Mouse (Mus musculus) R1 (cell line): ENCODE data around the gene Supt6.
A peak's percentile ranks its signal among the peaks of the same experiment; 100 is the strongest.

Source experiments
- DNase-seq: peaks from one replicate; pipeline ENCODE4 v3.0.0-alpha.2; 2018; ENCODE audit warnings: low read depth, low spot score

The Supt6 gene

GRCm38 (mm10) chr11:78167257-78167959 lies 78.4 kb downstream of the Supt6 start:
- DNase-seq: no peak

- DNase-seq: peak; percentile 50
Measured at GRCm38 (mm10) chr11:78166640-78167039, 79.1 kb downstream of the Supt6 start.

- DNase-seq: peak; percentile 45
Measured at GRCm38 (mm10) chr11:78166161-78166560, 79.6 kb downstream of the Supt6 start.

GRCm38 (mm10) chr11:78165761-78166109 lies 80.1 kb downstream of the Supt6 start:
- DNase-seq: no peak

- peak; percentile 91 for DNase-seq
Measured at GRCm38 (mm10) chr11:78164924-78165760, 80.6 kb downstream of the Supt6 start, which contains the start of gene Traf4. TSS of gene Traf4 (minus strand) at chr11:78165589.

DNA sequence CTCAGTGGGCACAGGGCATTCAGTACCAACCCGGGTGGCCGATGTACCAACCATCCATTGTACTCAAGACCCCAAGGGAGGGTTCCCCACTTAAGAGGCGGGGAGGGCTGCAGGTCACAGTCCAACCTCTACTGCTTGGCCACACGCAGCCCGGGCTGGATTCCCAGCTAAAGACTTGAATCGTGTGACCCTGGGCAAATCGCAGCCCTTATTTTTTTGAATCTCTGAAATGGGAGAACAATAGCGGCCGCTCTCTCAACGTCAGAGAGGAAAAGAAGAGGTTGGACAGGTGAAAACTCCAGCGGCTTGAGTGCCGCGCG lies 81.2 kb downstream of the Supt6 start:
- DNase-seq: no peak

DNA sequence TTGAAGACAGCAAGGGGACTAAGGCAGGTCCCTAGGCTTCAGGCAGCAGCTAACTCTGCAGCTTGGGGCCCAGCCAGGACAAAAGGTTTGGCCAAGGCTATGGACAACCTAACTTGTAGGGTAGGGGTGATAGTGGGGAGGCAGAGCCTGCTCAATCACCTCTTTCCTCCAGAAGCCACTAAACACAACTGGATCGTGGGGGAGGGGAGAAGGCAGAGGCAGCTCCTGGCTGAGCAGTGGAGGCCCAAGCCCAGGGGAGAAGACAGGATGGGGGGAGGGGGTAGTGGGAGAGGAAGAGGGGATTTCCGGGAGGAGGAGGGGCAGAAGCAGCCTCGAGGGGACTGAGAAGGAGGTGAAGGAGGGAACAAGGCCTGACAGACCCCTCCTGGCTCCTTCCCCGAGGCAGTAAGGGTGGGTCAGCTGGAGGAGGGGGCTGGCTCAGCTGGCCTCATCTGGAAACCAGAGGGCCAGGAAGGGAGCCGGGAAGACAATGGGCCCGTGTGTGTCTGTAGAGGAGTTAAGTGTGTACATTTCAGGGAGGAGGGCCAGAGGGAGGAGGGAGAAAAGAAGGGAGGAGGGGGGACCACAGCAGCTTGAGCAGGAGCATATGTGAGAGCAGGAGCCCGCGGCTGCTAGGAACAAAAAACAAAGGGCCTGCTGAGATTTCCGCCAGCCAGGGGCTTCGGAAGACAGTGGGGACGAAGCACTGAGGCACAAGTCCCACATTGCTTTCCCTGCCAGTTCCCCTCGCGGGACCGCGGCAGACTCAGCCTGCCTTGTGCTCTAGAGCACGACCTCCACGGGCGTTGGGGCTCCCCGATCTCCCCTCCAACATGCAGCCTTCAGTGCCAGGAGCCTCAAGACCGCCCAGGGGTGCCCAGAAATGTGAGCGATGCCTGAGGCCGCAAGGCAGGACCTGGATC lies 81.8 kb downstream of the Supt6 start:
- peak; percentile 93 for DNase-seq

DNA sequence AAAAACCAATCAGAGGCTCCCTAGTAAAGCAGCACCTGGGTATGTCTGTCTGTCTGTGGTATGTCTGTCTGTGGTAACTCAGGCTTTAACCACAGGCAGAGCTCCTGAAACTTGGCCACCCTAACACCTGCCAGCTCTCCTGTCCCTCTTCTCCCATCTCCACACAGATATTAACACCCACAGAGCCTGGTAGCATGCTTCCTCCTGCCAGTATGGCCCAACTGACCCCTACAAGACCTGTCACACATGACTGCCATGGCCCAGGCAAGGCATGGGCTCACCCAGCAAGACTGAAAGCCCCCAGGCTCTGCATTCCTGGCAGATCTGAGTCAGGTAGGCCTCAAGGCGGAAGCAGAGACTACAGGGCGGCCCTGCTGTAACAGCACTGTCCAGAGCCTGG lies 82.7 kb downstream of the Supt6 start:
- DNase-seq: no peak

- DNase-seq: no peak
Measured at GRCm38 (mm10) chr11:78162504-78162903, 83.3 kb downstream of the Supt6 start.

DNA sequence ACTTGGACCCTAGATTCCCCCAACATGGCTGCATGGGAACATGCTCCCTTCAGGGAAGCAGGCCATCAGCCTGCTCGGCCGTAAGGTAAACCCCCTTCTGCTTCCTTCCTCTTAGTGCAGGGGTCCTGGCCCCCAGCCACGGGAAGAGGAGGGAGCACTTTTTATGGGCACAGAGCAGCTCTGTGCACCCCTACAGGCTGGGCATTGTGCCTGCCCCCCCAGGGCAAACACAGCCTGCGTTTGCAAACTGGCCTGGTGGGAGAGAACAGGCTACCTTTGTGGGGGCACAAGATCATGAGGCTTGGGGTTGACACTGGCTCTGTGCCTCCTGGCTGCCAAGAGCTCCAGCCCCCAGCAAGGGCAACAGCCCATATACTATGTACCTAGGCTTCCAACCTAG lies 83.8 kb downstream of the Supt6 start:
- no peak for DNase-seq

DNA sequence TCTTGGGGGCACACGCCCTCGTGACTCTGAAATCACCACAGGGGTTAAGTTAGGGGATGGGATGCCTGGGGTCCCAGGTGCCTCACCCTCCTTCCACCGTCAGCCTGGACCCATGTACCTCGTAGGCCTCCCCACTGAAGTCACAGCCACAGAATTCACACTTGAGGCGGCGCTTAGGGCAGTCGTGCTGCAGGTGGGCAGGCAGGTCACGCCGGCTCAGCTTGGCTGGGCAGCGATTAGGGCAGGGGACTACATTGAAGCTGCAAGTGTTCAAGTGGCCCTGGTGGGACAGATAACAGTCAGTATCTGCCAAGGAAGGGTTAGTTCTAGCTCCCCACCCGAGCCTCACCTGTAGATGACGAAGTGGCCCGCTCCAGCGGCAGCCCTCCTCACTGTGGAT lies 84.6 kb downstream of the Supt6 start:
- no peak for DNase-seq

DNA sequence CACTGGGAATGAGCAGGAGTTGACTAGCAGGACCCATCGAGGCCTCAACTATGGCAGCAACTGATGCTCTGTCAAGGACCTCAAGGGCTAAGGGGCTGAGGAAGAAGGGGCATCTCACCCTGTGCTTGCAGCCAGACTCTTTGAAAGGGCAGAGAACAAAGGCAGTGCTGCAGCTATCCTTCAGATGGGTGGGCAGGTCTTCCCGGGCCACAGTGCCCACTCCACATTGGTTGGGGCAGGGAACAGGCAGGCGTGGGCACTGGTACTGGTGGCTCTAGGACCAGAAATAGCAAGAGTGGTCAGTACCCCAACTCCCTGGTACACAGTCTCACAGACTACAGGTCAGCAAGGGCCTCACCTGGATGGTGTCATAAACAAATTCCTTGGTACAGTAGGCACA lies 85.1 kb downstream of the Supt6 start:
- no peak for DNase-seq

GRCm38 (mm10) chr11:78160171-78160570 lies 85.6 kb downstream of the Supt6 start:
- peak; percentile 31 for DNase-seq

DNA sequence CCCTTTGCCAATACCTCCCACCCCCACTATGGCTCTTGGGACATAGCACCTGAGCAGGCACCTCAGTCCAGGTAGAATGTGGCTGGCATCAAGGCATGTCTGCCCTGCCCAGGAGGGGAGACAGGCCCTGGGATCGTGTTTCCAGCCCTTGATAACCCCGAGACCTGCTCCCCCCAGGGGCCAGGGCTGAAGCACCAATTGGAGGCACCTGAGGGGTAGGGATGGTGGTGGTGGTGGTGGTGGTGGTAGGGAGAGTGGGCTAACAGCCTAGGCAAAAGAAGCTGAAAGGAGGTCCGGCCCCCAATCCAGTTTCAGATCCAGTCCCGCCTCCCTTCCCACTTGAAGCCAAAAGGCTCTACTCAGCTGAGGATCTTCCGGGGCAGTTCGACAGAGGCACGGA lies 86.2 kb downstream of the Supt6 start:
- peak; percentile 34 for DNase-seq

GRCm38 (mm10) chr11:78159096-78159495 lies 86.7 kb downstream of the Supt6 start:
- DNase-seq: peak; percentile 95
